Mouse (Mus musculus) testis, adult 2 months (tissue): ENCODE results near the gene Usp7. TPM values are rescaled to one million over a fixed set of nuclear protein-coding genes. Genes with fewer than 3 reads are reported as not detected.
A peak's percentile ranks its signal among the peaks of the same experiment; 100 is the strongest.

Experiments used
- H3K27ac ChIP-seq: fragments of 200-500 bp; 2 replicates; pipeline ENCODE4 v1.5.1; 2012; ENCODE audit warnings: low read depth, low read length; ENCODE audit not compliant: control insufficient read depth, insufficient read depth
- H3K27me3 ChIP-seq: fragments of 200-500 bp; 2 replicates; pipeline ENCODE4 v1.6.1; 2012; ENCODE audit warnings: mild to moderate bottlenecking, low read length, moderate library complexity; ENCODE audit not compliant: control insufficient read depth, insufficient read depth
- H3K36me3 ChIP-seq: fragments of 200-500 bp; 2 replicates; pipeline ENCODE4 v1.6.1; 2012; ENCODE audit warnings: mild to moderate bottlenecking, low read length; ENCODE audit not compliant: control insufficient read depth, insufficient read depth
- H3K4me1 ChIP-seq: fragments of 200-500 bp; 2 replicates; pipeline ENCODE4 v1.6.1; 2012; ENCODE audit warnings: low read length; ENCODE audit not compliant: control insufficient read depth, insufficient read depth
- H3K4me3 ChIP-seq: fragments of 200-500 bp; 2 replicates; pipeline ENCODE4 v1.5.1; 2012; ENCODE audit warnings: low read depth, mild to moderate bottlenecking, low read length, moderate library complexity, mixed read lengths; ENCODE audit not compliant: control insufficient read depth
- CTCF ChIP-seq: fragments of 200-500 bp; IDR thresholded peaks from 2 replicates; pipeline ENCODE4 v1.5.1; 2012; ENCODE audit warnings: low read depth, mild to moderate bottlenecking, inconsistent platforms, low read length, moderate library complexity; ENCODE audit not compliant: control insufficient read depth, insufficient read depth, insufficient replicate concordance
- POLR2A ChIP-seq: fragments of 200-500 bp; IDR thresholded peaks from 2 replicates; pipeline ENCODE4 v1.6.1; 2012; ENCODE audit warnings: low read depth, mild to moderate bottlenecking, inconsistent platforms, low read length, moderate library complexity; ENCODE audit not compliant: control insufficient read depth
- polyA plus RNA-seq: library from polyadenylated mRNA; depleted of rRNA; stranded (reverse); fragments of >200 nt; gene quantifications from 2 replicates; pipeline ENCODE4 v1.2.3, GENCODE M21; 2012

The Usp7 gene
- polyA plus RNA-seq, 1 experiment, result 61.5 TPM

- H3K36me3 ChIP-seq, result no peaks in the 10 kb centered on the region
- H3K4me3 ChIP-seq, result peak overlapping the region; percentile 54
- no peaks in the 10 kb centered on the region for H3K27me3 ChIP-seq
- no peak overlapping the region for H3K27ac ChIP-seq
- TF ChIP-seq POLR2A (no peak), CTCF (no peak)
- peaks cover 3% of the 10 kb centered on the region for H3K4me1 ChIP-seq
These were observed 22.6 kb downstream of the Usp7 start for GRCm38 (mm10) chr16:8769466-8769865.

- Histone ChIP-seq H3K4me3 (no peak overlapping the region), H3K4me1 (peaks cover 3% of the 10 kb centered on the region), H3K27me3 (no peaks in the 10 kb centered on the region), H3K36me3 (no peaks in the 10 kb centered on the region), H3K27ac (no peak overlapping the region)
- no peak for TF ChIP-seq POLR2A
- TF ChIP-seq CTCF, result peak; percentile 69; the same call in 1 of the 2 replicates
These were observed 23.0 kb downstream of the Usp7 start for GRCm38 (mm10) chr16:8769065-8769464.

GRCm38 (mm10) chr16:8768588-8768987, 23.5 kb downstream of the Usp7 start:
- Histone ChIP-seq H3K27me3 (no peaks in the 10 kb centered on the region), H3K27ac (no peak overlapping the region)
- TF ChIP-seq CTCF (no peak), POLR2A (no peak)

GRCm38 (mm10) chr16:8768071-8768470, 24.0 kb downstream of the Usp7 start:
- H3K4me3 ChIP-seq, result no peak overlapping the region
- no peak for TF ChIP-seq POLR2A
- TF ChIP-seq CTCF, result no peak
- H3K36me3 ChIP-seq, result no peaks in the 10 kb centered on the region
- peaks cover 3% of the 10 kb centered on the region for H3K4me1 ChIP-seq
- no peak overlapping the region for H3K27ac ChIP-seq
- no peaks in the 10 kb centered on the region for H3K27me3 ChIP-seq

More at GRCm38 (mm10) chr16:8768588-8768987, 23.5 kb downstream of the Usp7 start:
- H3K4me1 ChIP-seq, result peaks cover 3% of the 10 kb centered on the region
- no peak overlapping the region for H3K4me3 ChIP-seq
- H3K36me3 ChIP-seq, result no peaks in the 10 kb centered on the region

GRCm38 (mm10) chr16:8767133-8768052, 24.7 kb downstream of the Usp7 start:
- Histone ChIP-seq H3K4me3 (no peak overlapping the region), H3K27ac (no peak overlapping the region), H3K4me1 (peaks cover 3% of the 10 kb centered on the region), H3K27me3 (no peaks in the 10 kb centered on the region), H3K36me3 (no peaks in the 10 kb centered on the region)
- TF ChIP-seq CTCF, result no peak
- no peak for TF ChIP-seq POLR2A

GRCm38 (mm10) chr16:8766196-8766595, 25.9 kb downstream of the Usp7 start:
- no peak overlapping the region for H3K4me3 ChIP-seq
- no peaks in the 10 kb centered on the region for H3K36me3 ChIP-seq
- no peak for TF ChIP-seq CTCF
- no peak for TF ChIP-seq POLR2A
- H3K4me1 ChIP-seq, result peaks cover 3% of the 10 kb centered on the region
- no peaks in the 10 kb centered on the region for H3K27me3 ChIP-seq
- no peak overlapping the region for H3K27ac ChIP-seq

GRCm38 (mm10) chr16:8764124-8764907, 27.8 kb downstream of the Usp7 start:
- H3K4me3 ChIP-seq, result no peak overlapping the region
- H3K27me3 ChIP-seq, result no peaks in the 10 kb centered on the region
- no peaks in the 10 kb centered on the region for H3K4me1 ChIP-seq
- peak overlapping the region; percentile 78; the same call in 1 of the 2 replicates for H3K27ac ChIP-seq
- TF ChIP-seq POLR2A (no peak), CTCF (no peak)
- no peaks in the 10 kb centered on the region for H3K36me3 ChIP-seq
